Mouse (Mus musculus) left cerebral cortex, postnatal 36 days (tissue): ENCODE results near the gene Calml3. TPM values are rescaled to one million over a fixed set of nuclear protein-coding genes. Genes with fewer than 3 reads are reported as not detected.

ENCODE experiments used
- DNase-seq, 2 experiments: peaks; one replicate each; pipeline ENCODE4 v3.0.0; 2021 to 2022; ENCODE audit warnings: low spot score in 2 of 2, mixed read lengths in 1 of 2
- intact Hi-C: fragments of 180-260 bp; cut with DNase I; formaldehyde crosslinking; loops from one replicate; pipeline ENCODE4 v1.15.1; 2025
- total RNA-seq, 2 experiments: library from RNA; stranded (reverse); gene quantifications; 2 replicates each; pipeline ENCODE4 v1.2.3; 2021

Calml3 gene
- total RNA-seq, 2 experiments from 2014 or later = not detected

DNA sequence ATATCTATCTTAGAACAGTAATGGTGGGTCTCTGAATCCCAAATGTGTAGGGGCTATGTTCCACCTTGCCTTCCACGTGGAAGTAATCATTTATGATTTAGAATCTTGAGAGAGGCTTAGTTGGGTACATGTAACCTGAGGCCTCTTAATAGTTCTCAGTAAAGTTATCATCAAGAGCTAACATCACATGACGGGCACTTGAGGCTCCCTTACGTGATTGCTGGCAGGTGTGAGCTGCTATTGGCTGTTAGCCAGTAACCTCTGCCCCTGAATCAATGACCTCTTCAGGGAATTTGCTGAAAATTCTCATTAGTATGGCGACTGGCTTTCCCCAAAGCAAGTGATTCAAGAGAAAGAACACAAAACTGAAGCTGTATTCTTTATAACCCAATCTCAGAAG lies 17.0 kb downstream of the Calml3 start:
- intact Hi-C loops = no loop called here
- DNase-seq = no peak

DNA sequence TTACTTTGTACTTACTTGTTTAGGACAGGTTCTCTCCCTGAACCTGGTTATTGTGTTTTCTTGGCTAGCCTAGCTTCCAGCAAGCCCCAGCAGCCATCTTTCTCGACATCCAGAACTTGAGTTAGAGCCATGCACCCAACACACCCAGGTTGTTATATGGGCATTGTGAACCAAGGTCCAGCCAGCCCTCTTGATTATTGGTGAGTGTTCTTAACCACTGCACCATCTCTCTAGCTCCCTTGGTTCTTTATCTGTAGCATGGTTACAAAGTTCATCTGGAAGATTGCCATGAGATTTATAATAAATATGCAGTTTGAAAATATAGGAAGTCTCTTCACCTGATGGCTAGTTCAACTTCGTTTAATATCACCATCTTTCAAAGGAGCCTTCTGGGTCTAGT lies 20.5 kb downstream of the Calml3 start:
- no peak for DNase-seq
- intact Hi-C loops = no loop called here

DNA sequence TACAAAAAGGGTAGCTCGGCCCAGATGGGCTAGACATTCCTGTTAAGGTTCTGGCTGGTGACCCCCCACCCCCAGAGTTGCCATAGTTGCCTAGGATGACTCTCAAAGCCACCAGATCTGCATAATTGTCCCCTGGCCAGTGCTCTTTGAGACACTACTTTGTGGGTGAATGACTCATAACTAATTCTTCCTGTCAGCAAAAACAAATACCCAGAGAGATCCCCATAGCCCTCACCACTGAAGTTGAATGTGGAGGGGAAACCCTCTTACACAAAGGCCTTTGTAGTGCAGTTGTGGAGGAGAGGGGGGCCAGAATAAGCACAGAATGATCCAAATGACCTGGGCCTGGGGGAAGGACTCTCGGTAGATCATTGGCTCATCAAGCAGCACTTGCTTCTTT lies 21.6 kb downstream of the Calml3 start:
- DNase-seq = no peak
- intact Hi-C loops = no loop called here

DNA sequence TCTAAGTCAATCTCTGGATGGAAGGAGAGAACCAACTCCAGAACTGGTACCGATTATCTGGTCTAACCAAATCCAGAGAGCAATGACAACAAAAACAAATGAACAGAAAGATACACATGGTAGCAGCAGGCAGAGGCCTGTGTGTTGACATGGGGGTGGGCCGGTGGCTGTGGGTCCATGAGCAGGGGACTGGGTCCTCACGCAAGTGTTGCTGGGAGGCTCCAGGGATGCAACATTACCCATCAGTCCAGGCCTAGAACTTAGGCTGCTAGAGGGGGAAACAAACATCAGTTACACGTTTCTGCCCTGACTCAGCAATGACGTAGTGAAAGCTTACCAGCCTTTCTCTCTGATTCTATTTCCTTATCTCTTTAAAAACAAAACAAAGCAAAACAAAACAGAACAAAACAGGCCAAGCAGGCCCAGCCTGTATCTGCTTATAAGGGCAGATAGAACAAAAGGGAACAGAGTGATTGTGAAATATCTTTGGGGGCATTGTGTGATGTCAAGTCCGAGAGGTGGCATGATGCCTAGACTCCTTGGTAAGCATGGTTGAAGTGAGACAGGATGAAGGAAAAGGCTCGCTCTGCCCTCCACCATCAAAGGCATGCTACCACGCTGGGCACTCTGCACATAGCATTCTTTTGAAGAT lies 24.4 kb downstream of the Calml3 start:
- intact Hi-C loops = loop anchor here (5.0 to 10.0 kb wide), 2 partner anchors 82 to 115 kb away; no protein-coding TSS in a partner anchor

DNA sequence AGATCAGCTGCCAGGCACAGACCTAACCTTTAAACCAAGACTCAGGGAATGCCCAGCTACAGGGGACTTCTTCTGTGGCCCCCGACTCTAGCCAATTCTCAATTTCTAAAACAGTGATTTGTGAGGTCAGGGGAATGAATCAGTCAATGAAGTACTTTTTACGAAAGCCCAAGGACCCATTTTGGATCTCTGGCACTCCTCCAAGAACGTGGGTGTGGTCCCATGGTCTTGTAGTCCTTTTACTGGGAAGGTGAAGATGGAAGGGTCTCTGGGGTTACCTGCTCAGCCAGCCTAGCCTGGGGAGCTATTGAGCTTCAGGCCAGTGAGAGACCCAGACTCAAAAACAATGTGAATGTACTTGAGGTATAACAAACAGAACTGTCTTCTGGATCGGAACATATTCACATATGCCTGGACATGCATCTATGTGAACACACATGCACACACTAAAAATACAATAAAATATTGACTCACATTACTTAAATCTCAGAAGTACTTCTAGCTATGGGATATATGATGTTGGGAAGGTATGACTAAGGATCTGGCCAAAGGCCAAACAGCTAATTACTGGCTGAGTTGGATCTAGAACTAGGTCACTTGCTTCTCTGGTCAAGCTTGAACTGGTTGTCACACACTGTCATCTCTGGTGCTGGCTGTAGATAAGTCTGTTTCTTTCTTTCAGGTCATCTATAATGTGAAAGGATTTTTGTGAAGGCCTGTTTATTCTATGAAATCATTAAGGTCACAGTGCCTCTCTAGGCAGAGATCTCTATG lies 25.3 kb downstream of the Calml3 start:
- DNase-seq = no peak
- intact Hi-C loops = loop anchor here (5.0 to 10.0 kb wide), 2 partner anchors 81 to 116 kb away; no protein-coding TSS in a partner anchor

More for the DNA sequence above, 24.4 kb downstream of the Calml3 start:
- DNase-seq = no peak

DNA sequence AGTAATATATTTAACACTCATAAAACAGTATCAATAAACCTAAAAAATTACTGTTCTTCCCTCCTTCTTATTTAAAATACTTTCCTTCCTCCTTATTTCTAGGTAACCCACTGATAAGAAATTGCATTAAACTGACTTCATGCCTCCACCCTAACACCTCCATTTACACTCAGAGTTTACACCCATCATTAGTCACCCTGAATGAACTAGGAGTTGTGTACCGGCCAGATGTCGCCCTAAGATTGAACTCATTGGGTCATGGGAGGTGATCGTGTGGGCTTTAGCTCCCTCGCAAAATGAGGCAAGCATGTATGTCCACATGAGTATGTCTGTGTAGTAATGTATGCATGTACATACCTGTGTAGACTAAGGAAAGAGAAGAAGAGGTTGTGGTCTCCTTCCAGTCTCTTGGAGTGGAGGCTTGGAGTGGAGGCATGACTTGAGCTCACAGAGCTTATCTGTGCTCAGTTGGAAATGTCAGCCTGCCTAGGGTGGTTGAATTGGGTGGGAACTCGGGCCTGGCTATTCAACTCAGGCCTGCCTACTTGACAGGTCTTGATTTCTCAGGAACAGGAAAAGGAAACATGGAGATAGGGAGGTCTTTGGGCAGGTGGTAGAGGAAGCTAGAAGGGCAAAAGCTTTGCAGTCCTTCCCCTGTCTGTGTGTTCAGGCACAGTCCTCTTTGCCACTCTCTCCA lies 26.8 kb downstream of the Calml3 start:
- intact Hi-C loops = loop anchor here (5.0 to 10.0 kb wide), 2 partner anchors 80 to 117 kb away; no protein-coding TSS in a partner anchor
- no peak for DNase-seq

DNA sequence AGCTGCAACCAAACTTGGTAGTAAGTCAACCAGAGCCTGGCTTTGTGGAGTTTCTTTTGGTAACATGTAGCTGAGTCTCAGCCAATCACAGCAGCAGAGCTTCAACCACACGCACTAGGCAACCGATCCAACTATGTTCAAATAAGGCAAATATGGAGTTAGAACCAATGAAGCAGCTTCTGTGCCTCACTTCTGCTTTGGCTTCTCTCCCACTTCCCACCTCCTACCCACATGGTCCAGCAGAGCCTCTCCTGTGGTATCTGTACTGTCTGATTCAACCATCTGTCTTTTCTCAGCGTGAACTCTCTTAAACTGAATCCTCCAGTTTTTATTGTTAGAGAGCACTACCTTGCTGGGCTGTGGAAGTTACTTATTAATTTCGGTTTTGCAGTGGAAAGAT lies 27.7 kb downstream of the Calml3 start:
- intact Hi-C loops = loop anchor here (5.0 to 10.0 kb wide), 2 partner anchors 79 to 118 kb away; no protein-coding TSS in a partner anchor
- peak; percentile 68 to 85 for DNase-seq

DNA sequence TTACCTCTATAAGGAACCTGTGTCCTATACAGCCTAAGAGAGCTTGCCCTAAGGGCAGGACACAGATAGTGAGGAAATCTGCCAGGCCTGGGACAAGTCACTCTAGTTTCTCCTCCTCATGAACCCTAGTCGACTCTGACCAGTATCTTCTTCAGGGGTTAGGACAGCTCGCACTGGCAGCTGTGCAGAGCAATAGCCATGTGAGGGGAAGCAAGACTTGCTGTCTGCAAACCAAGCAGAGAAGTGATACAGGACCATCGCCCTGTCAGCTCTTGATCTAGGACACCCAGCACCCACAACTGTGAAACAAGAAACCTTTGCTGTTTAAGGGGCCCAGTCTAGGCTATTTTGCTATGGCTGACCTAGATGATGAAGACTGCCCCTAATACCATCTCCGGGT lies 29.1 kb downstream of the Calml3 start:
- DNase-seq = no peak
- intact Hi-C loops = loop anchor here (5.0 to 10.0 kb wide), 2 partner anchors 78 to 120 kb away; no protein-coding TSS in a partner anchor

DNA sequence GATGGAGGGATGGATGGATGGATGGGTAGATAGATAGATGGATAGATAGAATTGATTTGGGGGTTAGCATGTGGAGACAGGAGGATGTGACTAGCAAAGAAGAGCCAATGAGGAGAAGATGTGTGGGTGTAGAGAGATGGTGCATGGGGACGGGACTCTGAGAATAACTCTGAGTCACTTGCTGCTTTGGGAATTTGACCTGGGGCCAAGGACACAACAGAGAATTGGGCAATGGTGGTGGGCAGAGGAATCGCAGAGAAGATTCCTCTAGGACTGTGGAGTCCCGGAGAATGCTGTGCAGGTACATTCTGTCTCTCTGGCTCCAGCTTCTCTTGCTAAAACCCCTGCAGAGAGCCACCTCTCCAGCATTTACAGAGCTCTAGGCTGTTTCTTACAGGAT lies 29.8 kb downstream of the Calml3 start:
- DNase-seq = peak; percentile 33 to 53
- intact Hi-C loops = loop anchor here (10.0 kb wide), 1 partner anchor 121 kb away; no protein-coding TSS in a partner anchor

DNA sequence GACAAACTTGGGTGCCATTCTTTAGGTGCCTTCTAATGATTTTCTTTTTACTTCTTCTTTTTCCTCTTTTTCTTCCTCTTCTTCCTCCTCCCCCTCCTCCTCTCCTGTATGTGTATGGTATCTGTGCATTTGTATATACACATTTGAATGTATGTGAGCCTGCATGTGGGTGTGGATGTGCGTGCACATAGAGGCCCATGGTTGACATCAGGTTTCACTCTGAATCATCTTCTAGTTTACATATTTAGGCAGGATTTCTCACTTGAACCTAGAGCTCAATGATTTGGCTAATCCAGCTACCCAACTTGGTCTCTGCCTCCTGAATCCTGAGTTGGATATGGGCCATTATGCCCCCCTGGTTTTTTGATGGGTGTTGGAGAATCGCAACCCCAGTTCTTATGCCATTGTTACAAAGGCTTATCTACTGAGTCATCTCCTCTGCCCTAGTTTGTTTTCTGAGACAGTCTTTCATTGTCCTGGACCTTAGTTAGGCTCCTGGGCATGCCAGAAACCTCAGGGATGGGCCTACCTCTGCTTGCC lies 30.9 kb downstream of the Calml3 start:
- DNase-seq = no peak
- intact Hi-C loops = loop anchor here (10.0 kb wide), 1 partner anchor 122 kb away; no protein-coding TSS in a partner anchor

DNA sequence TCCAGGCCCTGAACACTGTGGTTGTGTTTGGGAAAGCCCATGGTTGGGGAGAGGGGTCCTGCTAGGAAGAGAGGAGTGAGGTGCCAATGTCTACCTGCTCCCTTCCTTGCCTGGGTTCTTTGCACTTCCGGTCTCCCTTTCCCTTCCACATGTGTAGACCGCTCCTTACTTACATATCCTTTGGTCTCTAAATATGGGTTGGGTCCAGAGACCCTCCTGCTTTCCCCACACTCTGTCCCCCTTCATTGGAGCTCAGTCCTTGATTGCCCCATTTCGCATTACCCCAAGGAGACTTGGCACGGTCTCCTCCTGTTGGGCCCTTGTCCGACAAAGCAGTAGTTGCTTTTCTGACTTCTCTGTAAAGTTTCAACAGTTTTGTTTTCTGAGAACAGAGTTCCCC lies 32.9 kb downstream of the Calml3 start:
- intact Hi-C loops = loop anchor here (10.0 kb wide), 1 partner anchor 124 kb away; no protein-coding TSS in a partner anchor
- no peak for DNase-seq

DNA sequence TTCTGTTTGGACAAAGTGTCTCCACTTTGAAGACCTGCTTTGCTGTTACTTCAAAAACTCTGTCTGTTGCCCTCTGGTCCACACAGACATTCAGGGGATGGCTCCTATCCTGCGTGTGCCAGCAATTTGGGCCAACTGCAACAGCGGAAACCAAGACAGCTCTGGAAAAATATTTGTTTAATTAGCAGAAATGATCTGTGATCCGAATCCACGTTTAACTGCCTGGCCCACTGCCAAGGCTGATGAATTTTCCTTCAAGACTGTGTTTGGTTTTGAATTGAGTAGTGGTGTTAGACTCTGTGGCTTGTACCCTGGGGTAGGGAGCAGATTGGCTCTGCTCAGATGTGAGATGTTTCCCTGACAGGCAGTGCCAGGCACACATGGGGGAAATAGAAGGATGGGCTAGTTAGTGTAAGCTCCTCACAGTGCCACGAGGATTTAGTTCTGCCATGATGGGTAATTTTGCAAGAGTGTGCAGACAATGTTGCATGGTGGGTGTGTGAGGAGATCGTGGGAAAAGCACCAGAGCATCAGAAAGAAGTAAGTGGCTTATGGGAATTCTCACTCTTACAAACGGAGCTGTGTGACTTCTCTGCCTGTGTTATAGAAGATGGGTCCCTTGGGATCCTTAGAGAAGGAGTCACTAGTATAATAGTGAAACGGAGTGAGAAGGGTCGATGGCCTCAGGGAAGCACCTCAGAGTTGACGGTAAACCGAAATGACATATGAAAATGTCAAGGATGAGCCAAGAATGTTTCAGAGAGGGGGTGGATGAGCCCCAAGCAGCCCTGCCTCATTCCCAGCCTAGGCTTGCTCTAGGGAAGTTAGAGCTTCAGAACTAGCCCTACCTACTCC lies 33.7 kb downstream of the Calml3 start:
- intact Hi-C loops = loop anchor here (10.0 kb wide), 1 partner anchor 124 kb away; no protein-coding TSS in a partner anchor
- DNase-seq = peak in 1 of 2 experiments; percentile 21

DNA sequence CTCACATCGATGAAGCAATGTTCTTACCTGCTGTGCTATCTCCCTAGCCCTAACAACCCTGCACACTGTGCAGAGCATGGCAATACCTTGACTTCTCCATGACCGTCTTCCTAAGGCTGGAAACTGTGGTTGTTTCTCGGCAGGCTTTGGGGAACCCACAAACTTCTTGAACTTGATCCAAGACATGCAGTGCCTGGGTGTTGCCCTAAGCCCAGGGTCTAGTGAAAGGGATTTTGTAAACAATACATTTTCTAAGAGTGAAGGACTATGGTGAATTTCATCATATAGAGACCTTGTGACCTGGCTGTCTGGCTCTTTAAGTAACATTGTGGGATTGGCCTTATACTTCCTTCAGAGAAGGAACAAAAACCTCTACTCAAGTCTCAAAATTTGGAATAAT lies 34.6 kb downstream of the Calml3 start:
- intact Hi-C loops = no loop called here
- no peak for DNase-seq

DNA sequence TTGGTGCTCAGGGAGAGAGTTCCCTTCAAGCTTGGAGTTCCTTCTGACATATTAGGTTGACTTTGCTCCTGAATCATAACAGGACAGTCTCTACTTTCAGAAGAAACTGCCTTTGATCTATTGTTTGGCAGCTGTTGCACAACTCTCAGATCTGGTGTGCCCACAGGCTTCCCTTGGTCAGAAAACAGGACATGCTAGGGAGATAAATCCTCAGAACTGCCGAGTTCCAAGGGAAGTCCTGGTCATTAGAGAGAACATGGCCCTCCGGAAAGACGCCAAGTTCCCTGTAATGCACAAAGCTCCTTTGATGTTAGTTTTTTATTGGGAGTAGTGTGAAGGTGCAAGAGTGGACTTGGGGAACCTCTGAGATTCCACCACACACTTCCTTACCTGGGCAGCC lies 35.5 kb downstream of the Calml3 start:
- intact Hi-C loops = no loop called here
- DNase-seq = no peak

DNA sequence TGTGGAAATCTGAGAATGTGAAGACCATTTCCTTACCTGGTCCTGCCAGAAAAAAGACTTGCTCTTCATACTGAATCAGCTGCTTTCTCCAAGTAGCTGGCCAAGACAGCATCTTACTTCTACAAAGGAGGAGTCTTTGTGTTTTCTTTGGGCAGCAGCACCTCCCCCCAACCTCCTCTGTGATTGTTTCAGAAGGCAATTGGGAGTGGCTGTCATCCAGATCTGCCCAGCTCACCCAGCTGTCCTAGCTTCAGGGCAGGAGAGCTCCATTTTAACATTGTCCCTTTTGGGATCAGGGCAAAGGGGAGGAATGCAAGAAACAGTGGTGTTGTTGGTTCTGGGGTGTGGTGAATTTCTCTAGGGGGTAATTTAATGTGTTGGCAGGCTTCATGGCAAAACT lies 37.0 kb downstream of the Calml3 start:
- intact Hi-C loops = no loop called here
- DNase-seq = no peak

DNA sequence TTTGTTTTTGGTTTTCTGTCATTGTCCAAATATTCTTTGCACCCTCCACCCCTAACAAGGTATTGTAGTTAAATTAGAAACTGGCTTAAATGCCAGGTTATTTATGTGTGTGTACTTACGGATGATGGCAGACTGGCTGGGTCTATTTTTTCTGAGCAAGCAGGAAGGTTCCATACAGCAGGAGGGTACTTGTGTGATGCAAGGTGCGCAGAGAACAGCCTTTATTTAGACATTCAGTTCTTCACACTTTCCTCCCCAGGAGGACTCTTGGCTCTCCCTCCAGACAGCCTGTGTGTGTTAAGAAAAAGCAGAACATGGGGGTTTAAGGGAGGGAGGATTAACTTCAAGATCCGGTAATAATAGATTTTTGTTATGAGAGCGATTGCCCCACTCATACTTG lies 38.3 kb downstream of the Calml3 start:
- peak; percentile 17 to 30 for DNase-seq

DNA sequence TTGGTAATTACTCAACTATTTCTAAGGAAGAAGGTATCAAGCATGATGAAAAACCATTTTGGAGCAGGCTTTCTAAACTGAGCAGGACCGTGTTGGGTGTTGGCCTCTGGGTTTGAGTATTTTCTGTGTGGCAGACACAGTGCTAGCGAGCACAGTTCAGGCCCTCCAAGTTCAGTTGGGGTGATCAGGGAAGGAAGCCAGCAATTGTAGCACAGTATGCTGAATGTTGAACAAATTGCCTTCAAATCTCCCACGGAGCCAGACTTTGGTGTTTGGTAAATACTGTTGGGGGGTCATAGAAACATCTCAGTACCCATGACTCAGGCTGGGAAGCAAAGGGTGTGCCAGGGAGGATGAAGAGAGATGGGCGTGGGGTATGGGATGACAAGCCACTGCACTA lies 43.0 kb downstream of the Calml3 start:
- intact Hi-C loops = no loop called here
- DNase-seq = no peak

More for the DNA sequence above, 38.3 kb downstream of the Calml3 start:
- intact Hi-C loops = no loop called here

DNA sequence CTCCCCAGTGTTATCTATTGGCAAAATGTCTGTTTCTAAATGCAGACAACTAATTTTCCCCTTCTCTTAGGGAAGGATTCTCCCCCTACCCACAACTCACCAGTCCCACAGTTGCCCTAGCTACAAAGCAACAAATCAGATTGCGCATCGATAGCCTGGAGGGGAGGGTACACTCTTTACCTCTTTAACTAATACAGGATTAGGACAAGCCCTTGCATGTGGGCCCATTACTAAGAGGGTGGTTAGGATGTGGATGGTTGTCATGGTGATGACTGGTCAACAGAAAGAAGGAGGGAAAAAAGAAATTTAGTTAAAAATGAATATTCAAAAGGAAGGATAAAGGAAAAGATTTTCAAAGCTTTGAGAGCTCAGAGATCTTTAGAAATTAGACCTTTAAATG lies 45.8 kb downstream of the Calml3 start:
- intact Hi-C loops = no loop called here
- DNase-seq = no peak

DNA sequence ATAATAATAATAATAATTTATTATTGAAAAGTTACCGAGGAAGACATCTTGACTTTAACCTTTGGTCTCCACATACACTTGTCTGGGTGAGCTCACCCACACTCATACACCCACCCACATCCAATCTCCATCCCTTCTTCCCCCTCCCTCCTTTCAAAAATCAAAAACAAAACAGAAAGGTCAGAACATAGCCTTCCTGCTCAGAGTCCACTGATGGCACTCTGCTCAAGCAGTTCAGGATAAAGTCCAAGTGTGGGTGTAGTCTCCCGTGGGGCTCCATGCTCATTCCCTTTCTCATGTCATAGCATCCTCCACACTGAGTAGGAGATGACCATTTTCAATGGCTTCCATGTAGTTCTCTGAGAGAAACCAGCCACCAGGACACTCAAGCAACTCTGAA lies 50.8 kb downstream of the Calml3 start:
- intact Hi-C loops = no loop called here
- no peak for DNase-seq
